Comparison of ENCODE assay signal across 8 mouse cellular contexts in genomic region chr8:61225581-61226395, GRCm38 (mm10). TPM values are rescaled to one million over a fixed set of nuclear protein-coding genes. Genes with fewer than 3 reads are reported as not detected.
DNase-seq lines count a peak whose midpoint lies in the region; ATAC-seq and TF ChIP-seq lines count a peak whose summit lies in the region.

No protein-coding gene starts in this region.

- TF ChIP-seq POLR2A in cerebellum, adult 2 months (IDR thresholded peaks at IDR 0.05; ENCODE audit: borderline replicate concordance, insufficient read depth, low read length): no peak

- H3K27ac ChIP-seq in forebrain, embryonic 15.5 days (replicated peaks): 0 out of 2 replicates have a peak overlapping the region, but pooled peaks have one; percentile 4
- no peak overlapping the region for H3K27ac ChIP-seq in midbrain, embryonic 11.5 days (ENCODE audit: low read depth, low read length)
- no peak overlapping the region for H3K27ac ChIP-seq in cerebellum, adult 2 months (ENCODE audit: insufficient read depth, low read length)

- WGBS in forebrain, embryonic 15.5 days: 43% methylated on average over 20 of the region's 20 CpGs
- 43% methylated on average over 20 of the region's 20 CpGs for WGBS in midbrain, embryonic 11.5 days
- WGBS in cerebellum, adult 2 months: 68% methylated on average over 20 of the region's 20 CpGs

- H3K4me2 ChIP-seq in forebrain, embryonic 15.5 days (replicated peaks): peak overlapping the region; percentile 84
- peak overlapping the region; percentile 67 for H3K4me2 ChIP-seq in midbrain, embryonic 11.5 days

- H3K36me3 ChIP-seq in forebrain, embryonic 15.5 days: no peaks in the 10 kb centered on the region
- H3K36me3 ChIP-seq in midbrain, embryonic 11.5 days (ENCODE audit: control insufficient read depth, insufficient read depth, low read length): no peaks in the 10 kb centered on the region

- H3K4me1 ChIP-seq in forebrain, embryonic 15.5 days: peaks cover 52% of the 10 kb centered on the region
- H3K4me1 ChIP-seq in midbrain, embryonic 11.5 days (ENCODE audit: control insufficient read depth, insufficient read depth, low read length): peaks cover 21% of the 10 kb centered on the region
- H3K4me1 ChIP-seq in cerebellum, adult 2 months (ENCODE audit: control insufficient read depth, insufficient read depth, low read length): peaks cover 4% of the 10 kb centered on the region; the same call in 1 of the 2 replicates

- peak; percentile 16 to 47 for DNase-seq in adrenal gland, adult (ENCODE audit: inconsistent age in 2 of 2, low spot score in 1 of 2)
- no peak for DNase-seq in adrenal gland, adult 2 months
- DNase-seq in kidney, adult 8-10 months: peak; percentile 51 to 64
- DNase-seq in midbrain, embryonic 11.5 days (ENCODE audit: low spot score, missing footprints): no peak
- DNase-seq in cerebellum, adult 2 months: no peak
- no peak for DNase-seq in urinary bladder, postnatal 4 days (ENCODE audit: low spot score in 2 of 2)
- DNase-seq in left cerebral cortex, adult 11 months (ENCODE audit: low spot score): no peak

- H3K9me3 ChIP-seq in forebrain, embryonic 15.5 days: no peaks in the 10 kb centered on the region
- H3K9me3 ChIP-seq in midbrain, embryonic 11.5 days (ENCODE audit: control insufficient read depth, low read length): no peaks in the 10 kb centered on the region

- H3K27me3 ChIP-seq in forebrain, embryonic 15.5 days: no peaks in the 10 kb centered on the region
- H3K27me3 ChIP-seq in midbrain, embryonic 11.5 days (ENCODE audit: control insufficient read depth, insufficient read depth, low read length): no peaks in the 10 kb centered on the region
- peaks cover 3% of the 10 kb centered on the region; the same call in 1 of the 2 replicates for H3K27me3 ChIP-seq in cerebellum, adult 2 months (ENCODE audit: control insufficient read depth, insufficient read depth, low read length)

- peak overlapping the region; percentile 81 for H3K4me3 ChIP-seq in forebrain, embryonic 15.5 days
- H3K4me3 ChIP-seq in midbrain, embryonic 11.5 days (ENCODE audit: low read depth, low read length): peak overlapping the region; percentile 77
- no peak overlapping the region for H3K4me3 ChIP-seq in cerebellum, adult 2 months (replicated peaks; ENCODE audit: insufficient read depth, low read depth, low read length)

- H3K9ac ChIP-seq in forebrain, embryonic 15.5 days (replicated peaks): peak overlapping the region; percentile 85
- peak overlapping the region; percentile 50 for H3K9ac ChIP-seq in midbrain, embryonic 11.5 days (ENCODE audit: low read length)

- no peak for ATAC-seq in forebrain, embryonic 15.5 days (replicated peaks)
- no peak for ATAC-seq in midbrain, embryonic 11.5 days (ENCODE audit: low FRiP score)

- no peak for TF ChIP-seq CTCF in cerebellum, adult 2 months (IDR thresholded peaks at IDR 0.05; ENCODE audit: borderline replicate concordance, insufficient read depth, low read depth, low read length)

RNA-seq across cellular contexts. Expression of gene Sh3rf1, which starts 2.1 kb away (rescaled TPM):
- 10 to 100 TPM in 1 of 2 experiments, 1 to 10 TPM in 1; 9.9 to 11.0 TPM for total RNA-seq in adrenal gland, adult 2 months (2021)
- polyA plus RNA-seq in adrenal gland, adult 2 months (2012; rRNA removed): 10.8 and 11.4 TPM in 2 replicates
- polyA plus RNA-seq in forebrain, embryonic 15.5 days (2015; fragmentation: Nextera tagmentation; extraction: Ambion mirVana): 32.3 and 32.8 TPM in 2 replicates
- 18.0 and 18.5 TPM in 2 replicates for polyA plus RNA-seq in midbrain, embryonic 11.5 days (2014; fragmentation: Nextera tagmentation; extraction: Ambion mirVana)
- 4.7 and 5.5 TPM in 2 replicates for polyA plus RNA-seq in cerebellum, adult 2 months (2012; rRNA removed)

Comparison
In these comparisons a context has a peak if more than half of its experiments do, and no peak if none do; other contexts are left out.
1. DNase-seq: peak in adrenal gland, adult (2 of 2) and kidney, adult 8-10 months (2 of 2); none in adrenal gland, adult 2 months (single experiment), midbrain, embryonic 11.5 days (single experiment), cerebellum, adult 2 months (0 of 2), urinary bladder, postnatal 4 days (0 of 2) and left cerebral cortex, adult 11 months (single experiment).